Mouse (Mus musculus): ENCODE data around the gene Gpx7.

The Gpx7 gene

DNA sequence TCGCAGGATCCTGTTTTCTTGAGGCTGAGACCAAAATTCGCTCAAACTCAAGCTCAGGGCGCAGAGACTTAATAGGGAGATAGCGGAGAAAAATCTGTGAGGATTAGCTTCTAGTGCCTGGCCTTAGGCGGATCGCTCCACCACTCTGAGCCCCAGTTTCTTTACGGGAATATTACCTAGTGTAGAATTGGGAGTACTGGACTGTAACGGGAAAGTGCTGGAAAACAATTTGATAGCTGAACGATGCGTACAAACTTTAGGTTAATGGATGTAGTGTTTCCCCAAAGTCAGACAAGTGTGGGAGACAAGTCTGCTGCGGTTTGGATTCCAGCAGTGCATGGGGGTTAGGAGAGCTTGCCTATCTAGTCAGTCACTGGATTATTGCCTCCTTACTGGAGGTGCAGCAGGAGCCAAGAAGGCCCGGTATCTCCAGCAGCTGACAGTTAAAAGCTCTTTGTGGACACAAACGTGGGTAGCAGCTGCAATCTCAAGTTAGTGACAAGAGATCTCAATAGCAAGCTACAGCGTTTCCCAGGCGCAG, at the start of gene Gpx7:
TSS of gene Gpx7 (minus strand) at position 101 of the 541 bp plus-strand sequence.
- DNase-seq (ENCODE audit: low spot score in 2 of 2), result no peak

DNA sequence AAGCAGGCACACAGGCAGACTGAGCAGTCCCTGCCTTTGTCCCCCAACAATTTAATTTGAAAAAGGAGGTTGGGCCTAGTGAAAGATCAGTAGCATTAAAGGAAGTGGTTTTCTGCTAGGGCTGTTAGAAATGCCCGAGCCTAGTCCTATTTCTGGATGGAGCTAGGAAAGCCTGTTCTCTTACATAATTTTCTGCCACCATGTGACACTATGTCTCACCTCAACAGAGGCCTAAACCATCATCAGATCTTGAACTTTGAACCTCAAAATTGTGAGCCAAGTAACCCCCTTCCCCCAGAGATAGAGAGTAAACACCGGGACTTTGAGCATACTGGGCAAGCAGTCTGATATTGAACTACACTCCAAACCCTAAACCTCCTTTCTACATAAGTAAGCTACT, 49.3 kb upstream of the Gpx7 start:
- DNase-seq (ENCODE audit: low spot score in 2 of 2), result no peak

DNA sequence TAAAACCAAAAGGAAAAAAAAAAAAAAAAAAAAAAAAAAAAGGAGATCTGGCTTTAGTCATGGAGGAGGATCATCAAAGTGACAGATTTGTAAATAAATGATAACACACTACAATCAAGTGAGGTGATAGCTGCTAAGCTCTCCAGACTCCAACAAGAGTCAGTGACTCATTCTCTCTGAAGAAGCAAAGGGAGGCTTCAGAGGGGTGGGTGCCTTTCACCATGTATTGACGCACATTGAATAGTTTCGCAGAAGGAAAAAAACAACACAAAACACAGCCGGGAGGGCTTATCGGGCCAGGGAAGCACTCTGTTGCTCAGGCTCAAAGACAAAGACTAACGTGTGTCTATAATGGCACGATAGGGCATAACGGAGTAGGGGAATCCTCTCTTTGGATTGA, 41.3 kb upstream of the Gpx7 start:
- no peak for DNase-seq (ENCODE audit: low spot score in 2 of 2)

DNA sequence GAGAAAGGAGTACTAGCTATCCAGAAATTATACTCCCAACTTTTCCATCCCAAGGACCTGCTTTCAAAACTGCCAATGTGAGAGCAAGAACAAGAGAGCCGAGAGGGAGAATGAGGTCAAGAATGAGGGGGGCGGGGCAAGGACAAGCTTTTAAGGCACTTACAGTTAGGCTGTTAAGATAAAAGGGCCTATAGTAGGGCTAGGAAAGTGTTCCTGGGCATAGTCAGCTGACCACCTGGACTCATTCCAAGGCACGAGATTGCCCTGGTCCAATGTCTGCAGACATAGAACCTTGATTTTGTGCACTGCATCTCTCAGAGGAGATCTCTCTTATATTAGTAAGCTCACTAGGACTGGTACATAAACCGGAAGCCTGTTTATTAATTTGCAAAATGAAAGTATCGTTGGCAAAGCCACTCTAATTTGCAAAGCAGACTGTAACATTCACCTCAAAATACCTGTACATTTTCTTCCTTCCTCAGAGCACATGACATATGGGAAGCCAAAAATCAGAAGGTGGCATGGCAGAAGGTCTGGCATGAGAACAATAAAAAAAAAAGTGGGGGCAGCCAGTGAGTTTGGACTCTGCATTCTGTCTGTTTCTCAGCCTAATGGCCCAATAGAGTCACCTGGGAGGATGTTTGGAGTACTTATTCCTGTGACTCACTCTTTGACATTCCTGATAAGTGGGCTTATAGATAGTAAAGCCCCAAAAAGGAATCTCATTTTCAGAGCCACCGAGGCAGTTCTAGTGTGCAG, 31.5 kb upstream of the Gpx7 start:
- DNase-seq (ENCODE audit: low spot score in 2 of 2), result no peak

DNA sequence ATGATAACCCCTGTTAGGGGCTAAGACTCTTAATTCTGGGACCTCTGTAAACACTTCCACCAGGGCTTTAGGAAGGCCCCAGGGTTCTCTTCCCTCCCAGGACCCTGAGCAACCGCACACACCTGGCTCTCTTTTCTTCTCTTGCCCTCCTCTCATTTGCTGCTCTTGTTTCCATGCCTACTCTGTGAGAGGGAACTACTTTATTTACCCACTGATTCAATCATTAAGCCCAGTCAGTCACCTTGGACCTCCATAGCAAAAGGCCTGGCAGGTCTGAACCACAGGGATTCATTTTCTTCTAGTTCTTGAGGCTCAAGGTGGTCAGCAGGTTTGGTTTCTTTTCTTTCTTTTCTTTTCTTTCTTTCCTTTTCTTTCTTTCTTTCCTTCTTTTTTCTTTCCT, 29.5 kb upstream of the Gpx7 start:
- DNase-seq (ENCODE audit: low spot score in 2 of 2), result no peak

DNA sequence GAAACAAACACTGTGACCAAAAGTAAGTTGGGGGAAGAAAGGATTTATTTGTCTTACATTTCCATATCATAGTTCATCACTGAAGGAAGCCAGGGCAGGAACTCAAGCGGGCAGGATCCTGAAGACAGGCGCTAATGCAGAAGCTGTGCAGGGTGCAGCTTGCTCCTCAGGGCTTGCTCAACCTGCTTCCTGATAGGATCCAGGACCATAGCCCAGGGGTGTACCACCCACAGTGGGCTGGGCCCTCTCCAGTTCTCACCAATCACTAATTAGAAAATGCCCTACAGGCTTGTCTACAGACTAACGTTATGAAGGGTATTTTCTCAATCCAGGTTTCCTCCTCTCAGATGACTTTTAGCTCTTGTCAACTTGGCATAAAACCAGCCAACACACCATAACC, 28.9 kb upstream of the Gpx7 start:
- no peak for DNase-seq (ENCODE audit: low spot score in 2 of 2)

DNA sequence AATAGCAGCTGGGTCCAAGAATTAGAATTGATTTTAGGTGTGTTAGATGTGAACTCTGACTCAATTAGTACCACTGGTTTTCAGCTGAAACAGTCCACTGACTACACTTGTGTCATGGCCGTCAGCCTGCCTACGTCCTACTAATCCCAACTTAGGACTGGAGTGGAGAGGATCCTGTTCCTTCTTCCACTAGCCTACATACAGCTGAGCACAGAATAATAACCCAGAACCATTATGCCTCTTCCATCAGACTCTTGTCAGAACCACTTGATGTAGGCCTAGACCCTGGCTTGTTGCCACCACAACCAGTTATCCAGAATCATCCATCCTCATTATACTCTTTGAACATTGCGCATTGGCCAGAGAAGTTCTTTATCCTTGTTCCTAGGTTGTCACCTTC, 28.0 kb upstream of the Gpx7 start:
- DNase-seq (ENCODE audit: low spot score in 2 of 2), result no peak

DNA sequence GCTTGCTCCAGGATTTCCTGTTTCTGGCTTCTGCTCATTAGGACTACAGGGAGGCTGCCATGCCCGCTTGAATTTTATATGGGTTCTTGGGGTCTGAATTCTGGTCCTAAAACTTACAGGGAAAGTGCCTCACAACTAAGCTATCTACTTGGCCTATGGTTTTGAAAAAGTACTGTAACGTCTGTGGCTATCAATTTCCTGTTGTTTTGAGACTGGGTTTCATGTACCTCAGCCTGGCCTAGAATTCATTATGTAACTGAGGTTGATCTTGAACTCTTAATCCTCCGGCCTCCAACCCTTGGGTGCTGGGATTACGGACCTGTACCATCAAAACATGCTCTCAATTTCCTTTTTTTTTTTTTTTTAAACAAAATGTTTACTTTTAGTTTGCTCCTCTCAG, 27.5 kb upstream of the Gpx7 start:
- no peak for DNase-seq (ENCODE audit: low spot score in 2 of 2)

DNA sequence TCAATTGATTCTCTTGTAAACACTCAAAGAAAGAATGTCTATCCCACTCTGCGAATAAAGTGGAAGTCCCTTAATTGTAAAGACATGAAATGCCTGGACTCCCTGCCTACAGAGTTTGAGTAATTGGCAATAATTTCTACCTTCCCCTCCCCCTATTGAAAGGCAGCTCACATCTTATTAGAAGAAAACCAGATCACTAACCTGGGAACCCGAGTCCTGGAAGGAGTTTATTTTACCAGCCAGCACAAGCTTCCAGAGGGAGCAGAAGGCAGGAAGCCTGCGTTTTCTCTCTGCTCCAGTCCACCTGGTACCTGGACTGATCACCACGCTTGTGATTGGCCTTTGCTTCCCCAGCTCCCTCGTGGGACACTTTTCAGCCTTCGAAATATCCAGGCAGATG, 26.6 kb upstream of the Gpx7 start:
- DNase-seq (ENCODE audit: low spot score in 2 of 2), result no peak

DNA sequence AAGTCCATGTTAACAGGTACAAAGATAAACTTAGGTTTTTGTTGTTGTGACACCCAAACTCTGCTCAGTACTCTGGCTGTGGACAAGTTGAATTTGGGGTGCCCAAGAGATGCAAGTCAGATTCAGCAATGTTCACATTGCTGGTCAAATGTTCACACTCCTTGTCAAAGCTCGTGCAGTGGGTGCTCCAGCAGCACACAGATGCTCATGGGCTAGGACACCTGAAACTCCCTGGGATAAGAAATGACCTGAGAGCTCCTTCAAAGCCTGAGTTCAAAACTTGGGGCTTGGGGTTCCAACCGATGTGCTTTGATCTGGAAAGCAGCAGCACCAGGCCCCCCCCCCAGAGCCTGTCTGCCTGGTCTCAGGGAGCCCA, 24.8 kb upstream of the Gpx7 start:
- DNase-seq (ENCODE audit: low spot score in 2 of 2), result no peak

DNA sequence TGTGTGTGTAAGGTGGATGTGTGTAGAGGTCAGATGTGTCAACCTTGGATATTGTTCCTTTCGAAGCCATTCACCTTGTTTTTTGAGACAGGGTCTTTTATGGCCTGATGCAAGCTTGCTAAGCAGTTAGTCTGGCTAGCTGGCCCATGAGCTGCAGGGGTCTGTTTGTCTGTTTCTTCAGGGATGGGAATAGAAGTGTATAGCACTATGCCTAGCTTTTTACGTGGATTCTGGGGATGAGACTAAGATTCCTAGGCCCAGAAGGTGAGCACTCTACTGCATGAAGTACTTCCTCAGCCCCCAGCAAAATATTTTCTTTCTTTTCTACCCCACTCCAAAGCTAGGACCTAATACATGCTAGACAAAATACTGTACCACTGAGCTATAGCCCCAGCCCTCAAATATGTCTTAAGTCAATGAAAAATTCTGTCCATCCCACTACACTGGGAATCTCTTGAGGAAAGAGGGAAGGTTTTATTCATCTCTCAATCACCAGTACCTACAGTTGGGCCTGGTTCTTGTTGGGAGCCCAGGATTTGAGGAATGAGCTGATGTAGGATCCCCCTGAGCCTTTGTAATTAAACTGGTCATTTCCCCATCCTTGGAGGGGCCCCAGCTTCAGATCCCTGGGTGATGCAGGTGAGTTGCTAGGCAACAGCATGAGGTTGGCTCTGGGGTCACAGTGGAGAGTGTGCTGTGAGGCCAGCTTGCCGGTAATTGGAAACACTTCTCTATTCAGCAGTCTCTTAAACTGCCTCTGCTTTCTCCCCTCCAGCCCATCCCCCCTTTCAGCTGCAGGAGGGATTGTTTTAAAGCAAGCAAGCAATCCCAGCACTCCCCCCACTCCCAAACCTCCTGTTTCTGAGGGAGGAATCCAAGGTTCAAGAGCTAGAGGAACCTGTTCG, 24.1 kb upstream of the Gpx7 start:
- peak; percentile 28 to 29 for DNase-seq (ENCODE audit: low spot score in 2 of 2)

DNA sequence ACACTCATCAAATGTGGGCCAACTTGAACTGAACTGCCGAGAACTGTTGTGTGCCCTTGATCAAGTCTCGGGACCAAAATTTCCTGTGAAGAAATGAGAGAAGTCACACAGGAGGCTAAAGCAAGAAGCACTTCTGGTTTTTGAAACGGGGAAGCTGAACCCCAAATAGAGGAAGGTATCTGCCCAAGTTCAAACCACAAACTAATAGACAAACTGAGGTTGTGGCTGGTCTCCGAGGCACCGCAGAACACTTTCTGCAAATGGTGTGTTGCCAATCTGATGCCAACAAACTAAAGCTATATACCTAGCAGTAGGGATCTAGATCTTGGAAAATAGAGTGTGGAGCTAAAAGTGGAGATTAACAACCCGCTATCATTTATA, 21.6 kb upstream of the Gpx7 start:
- DNase-seq (ENCODE audit: low spot score in 2 of 2), result no peak

DNA sequence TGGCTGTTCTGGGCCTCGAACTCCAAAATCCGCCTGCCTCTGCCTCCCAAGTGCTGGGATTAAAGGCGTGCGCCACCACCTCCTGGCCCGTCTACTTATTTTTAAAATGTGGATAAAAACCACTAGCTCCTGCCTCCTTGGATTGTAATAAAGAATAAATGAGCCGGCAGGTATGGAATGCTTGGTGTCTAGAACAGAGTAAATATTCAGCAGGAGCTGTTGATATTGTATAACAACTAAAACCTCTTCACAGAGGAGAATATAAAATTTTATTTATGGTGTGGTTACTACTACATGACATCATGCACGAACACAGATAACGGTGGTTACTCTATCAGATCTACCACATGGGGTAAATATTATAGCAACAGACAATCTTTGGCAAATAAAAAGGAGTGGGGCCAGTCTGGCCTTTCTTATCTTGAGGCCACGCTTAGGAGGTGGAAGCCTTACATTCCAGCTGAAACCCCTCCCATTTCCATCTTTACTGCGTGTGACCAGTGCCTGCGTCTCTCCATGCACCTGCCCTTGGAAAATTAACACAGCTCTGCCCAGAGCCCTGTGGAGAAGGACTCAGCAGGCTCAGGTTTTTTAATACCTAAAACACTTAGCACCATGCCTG, 21.1 kb upstream of the Gpx7 start:
- DNase-seq (ENCODE audit: low spot score in 2 of 2), result no peak

DNA sequence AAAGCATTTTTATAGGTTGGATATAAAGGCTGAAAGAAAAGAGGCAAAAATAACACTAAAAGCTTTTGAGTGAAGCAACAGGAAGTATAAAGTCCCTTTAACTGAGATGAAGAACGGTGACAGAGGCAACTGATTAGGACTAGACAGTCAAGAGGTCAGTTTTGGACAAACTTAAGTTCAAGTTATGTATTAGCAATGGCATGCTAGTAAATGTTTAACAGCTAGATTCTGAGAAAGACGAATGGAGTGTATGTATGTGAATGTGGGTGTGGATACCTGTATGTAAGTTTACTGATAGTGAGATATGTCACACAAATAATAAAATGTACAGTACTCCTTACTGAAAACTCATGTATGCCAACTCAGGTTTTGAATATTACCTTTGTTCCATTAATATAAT, 17.8 kb upstream of the Gpx7 start:
- DNase-seq (ENCODE audit: low spot score in 2 of 2), result no peak

DNA sequence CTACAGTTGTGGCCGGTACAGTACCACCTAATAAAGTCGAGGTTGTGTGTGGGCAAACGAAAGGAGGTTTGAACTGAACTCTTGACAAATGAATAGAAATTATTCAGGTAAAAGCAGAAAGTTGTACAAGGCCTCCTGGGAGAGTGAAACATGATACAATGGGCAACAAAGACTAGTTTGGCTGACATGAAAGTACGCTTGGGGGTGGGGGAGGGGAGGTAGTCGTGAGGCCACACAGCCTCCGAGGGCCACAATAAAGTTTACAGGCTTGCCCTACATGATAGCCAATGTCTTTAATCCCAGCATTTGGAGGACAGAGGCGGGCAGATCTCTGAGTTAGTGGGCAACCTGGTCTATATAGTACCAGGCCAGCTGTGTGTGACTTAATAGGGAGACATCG, 860 bp upstream of the Gpx7 start:
- DNase-seq (ENCODE audit: low spot score in 2 of 2), result no peak

DNA sequence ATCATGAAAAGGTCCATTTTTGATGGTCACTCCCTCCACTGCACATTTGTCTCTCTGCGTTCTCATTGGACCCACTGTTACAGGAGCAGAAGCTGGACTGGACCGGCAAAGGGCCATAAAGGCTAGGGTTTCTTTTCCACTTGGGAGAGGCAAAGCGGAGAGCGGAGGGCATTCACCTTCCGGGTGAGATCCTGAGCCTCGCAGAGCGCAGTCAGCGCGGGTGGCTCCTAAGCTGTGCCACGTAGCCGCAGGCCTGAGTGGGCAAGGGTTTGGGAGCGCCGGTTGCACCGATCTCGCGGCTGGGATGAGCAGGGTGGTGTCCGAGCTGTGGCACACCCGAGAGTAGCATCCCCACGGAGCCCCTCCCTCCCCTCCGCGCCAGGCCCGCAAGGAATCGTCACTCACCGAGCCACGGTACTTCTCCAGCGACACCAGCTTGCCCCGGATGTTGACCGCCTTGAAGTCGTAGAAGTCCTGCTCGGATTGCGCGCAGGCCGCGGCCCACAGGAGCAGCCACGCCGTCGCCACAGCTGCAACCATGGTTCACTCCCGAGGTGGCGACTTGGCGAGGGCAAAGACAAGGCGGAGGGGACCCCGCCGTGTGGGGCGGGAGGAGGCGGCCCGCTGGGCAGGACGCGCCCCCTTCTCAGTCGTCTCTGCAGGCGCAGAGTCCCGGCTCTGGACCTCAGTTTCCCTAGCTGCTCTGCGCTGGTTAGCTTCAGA, 462 bp downstream of the Gpx7 start:
- DNase-seq (ENCODE audit: low spot score in 2 of 2), result peak; percentile 75 to 78

DNA sequence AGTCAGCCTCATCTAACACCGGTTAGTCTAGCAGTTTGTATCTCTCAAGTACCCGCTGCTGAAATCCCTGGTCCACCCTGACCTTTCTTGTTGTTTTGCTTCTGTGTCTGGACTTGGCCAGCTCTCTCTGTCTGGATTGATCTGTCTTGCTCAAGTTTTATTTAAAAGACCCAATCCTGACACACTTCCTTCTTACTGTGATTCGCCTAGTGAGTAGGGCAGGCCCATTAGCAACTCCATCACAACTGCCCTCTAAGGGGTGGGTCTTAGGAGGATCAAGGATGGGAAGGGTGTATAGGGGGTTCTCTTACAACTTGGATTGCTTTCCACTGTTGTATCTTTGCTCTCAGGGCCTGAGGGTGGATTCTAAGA, 1.0 kb downstream of the Gpx7 start:
- no peak for DNase-seq (ENCODE audit: low spot score in 2 of 2)

DNA sequence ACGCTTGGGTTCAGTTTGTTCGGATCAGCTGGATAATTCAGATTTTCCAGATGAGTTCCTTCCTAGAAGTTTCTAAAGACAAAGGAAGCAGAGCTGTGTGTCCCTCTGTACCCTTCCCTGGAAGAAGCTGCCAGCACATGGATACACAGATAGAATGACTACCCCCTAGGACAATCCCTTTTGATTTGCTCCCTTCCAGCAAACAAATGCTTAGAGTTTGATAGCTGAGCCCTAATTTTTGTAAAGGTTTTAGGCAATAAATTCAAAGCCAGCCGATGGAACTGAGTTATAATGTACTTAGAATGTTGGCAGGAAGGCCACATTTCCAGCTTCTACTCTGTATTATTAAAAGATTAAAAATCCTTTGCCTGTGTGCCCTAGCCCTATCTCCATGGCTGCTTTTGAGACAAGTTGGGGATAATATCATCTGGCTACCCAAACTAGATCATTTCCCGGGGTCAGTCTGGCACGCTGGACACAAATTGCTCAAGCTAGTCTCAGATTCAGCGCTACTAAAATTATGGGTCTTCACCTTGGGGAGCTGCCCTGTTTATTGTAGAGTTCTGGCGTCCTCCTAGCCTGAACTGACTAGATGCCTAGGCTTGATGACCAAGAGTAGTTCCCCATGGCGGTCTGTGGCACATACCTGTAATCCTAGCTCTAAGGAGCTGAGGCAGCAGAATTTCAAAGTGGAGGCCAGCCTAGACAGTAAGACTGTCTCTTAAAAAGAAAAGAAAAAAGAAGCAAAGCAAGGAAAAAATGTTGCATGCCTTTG, 2.7 kb downstream of the Gpx7 start:
- DNase-seq (ENCODE audit: low spot score in 2 of 2), result no peak

DNA sequence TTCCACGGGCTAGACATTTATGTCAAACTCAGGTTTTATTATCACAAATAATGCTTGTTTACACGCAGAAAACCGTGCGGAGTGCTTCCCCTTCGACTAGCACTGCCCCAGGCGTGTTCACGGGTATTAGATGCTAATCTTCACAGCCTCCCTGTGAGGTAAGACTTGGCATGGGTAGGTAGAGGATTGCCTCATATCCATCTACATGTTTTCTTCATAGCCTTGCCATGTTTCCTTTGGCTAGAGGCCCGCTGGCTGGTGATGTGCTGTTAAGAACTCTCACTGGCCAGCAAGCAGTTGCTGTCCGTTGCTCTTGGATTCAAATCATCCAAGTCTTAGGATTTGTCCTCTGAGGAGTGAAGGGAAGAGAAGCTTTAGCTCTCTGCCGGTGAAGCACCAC, 6.4 kb downstream of the Gpx7 start:
- no peak for DNase-seq (ENCODE audit: low spot score in 2 of 2)

DNA sequence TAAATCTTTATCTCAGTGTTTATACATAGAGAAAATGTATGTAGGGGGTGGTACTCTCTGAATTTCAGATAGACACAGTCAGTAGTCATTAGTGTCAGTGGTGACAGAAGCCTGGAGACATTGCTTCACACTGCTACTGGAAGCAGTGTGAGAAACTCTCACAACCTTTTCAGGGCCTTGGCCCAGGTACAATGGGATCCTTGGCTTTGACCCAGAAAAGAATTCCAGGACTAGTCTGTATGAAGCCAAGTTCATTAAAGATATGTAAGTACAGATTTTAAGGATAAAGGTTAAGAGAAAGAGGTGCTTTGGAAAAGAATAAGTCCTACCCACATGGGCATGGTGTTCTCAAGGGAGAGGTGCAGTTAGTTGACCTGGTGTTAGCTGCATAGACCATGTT, 12.5 kb downstream of the Gpx7 start:
- no peak for DNase-seq (ENCODE audit: low spot score in 2 of 2)

DNA sequence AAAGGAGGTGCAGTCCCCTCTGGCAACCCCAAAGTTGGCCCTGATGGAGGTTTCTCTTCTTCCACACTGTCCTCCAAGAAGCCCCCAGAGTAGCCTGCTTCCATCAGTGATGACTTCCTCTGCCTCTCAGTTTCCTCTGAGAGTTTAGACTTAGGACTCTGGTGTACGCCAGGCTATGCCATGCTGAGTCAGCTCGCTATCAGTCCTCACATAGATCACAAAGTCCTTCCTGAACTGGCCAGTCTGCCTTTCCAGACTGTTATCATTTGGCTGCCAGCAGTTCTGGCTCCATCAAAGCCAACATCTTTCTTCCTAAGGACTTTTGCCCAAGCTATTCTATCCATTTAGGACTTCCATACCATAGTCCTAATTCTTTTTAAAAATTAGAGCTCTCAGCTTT, 14.2 kb downstream of the Gpx7 start:
- no peak for DNase-seq (ENCODE audit: low spot score in 2 of 2)
